Mouse (Mus musculus) lung, postnatal 25 days (tissue): Measurements from ENCODE around the gene Gm17535.
"Not testable (repeated sequence)": the region's sequence is repeated elsewhere in the genome, so short reads cannot be mapped to it uniquely, and the experiment has no call there.

Source experiments
- DNase-seq: peaks from one replicate; pipeline ENCODE4 v3.0.0; 2022; ENCODE audit warnings: low spot score

Gene Gm17535

DNA sequence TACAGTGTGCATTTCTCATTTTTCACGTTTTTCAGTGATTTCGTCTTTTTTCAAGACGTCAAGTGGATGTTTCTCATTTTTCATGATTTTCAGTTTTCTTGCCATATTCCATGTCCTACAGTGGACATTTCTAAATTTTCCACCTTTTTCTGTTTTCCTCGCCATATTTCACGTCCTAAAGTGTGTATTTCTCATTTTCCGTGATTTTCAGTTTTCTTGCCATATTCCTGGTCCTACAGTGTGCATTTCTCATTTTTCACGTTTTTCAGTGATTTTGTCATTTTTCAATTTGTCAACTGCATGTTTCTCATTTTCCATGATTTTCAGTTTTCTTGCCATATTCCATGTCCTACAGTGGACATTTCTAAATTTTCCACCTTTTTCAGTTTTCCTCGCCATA, at the start of gene Gm17535:
Gene Gm17535 (plus strand): TSS at position 301 of the 400 bp plus-strand sequence.
- DNase-seq, result not testable (repeated sequence)

- DNase-seq, result not testable (repeated sequence)
These were observed 33.9 kb upstream of the Gm17535 start, which contains the start of gene Gm10722 for GRCm38 (mm10) chr9:3000445-3000972. Gene Gm10722, plus strand, starts transcription at chr9:3000922.

DNA sequence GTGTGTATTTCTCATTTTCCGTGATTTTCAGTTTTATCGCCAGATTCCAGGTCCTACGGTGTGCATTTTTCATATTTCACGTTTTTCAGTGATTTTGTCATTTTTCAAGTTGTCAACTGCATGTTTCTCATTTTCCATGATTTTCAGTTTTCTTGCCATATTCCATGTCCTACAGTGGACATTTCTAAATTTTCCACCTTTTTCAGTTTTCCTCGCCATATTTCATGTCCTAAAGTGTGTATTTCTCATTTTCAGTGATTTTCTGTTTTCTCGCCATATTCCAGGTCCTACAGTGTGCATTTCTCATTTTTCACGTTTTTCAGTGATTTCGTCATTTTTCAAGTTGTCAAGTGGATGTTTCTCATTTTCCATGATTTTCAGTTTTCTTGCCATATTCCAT, 33.4 kb upstream of the Gm17535 start:
- peak; percentile 31 for DNase-seq

GRCm38 (mm10) chr9:3001948-3002659, 32.3 kb upstream of the Gm17535 start:
- peak; percentile 100 for DNase-seq

GRCm38 (mm10) chr9:3002794-3003396, 31.5 kb upstream of the Gm17535 start, which contains the start of gene Gm11168:
Gene Gm11168, plus strand, starts transcription at chr9:3003346.
- peak; percentile 3 for DNase-seq

GRCm38 (mm10) chr9:3006179-3006578, 28.2 kb upstream of the Gm17535 start:
- not testable (repeated sequence) for DNase-seq

DNA sequence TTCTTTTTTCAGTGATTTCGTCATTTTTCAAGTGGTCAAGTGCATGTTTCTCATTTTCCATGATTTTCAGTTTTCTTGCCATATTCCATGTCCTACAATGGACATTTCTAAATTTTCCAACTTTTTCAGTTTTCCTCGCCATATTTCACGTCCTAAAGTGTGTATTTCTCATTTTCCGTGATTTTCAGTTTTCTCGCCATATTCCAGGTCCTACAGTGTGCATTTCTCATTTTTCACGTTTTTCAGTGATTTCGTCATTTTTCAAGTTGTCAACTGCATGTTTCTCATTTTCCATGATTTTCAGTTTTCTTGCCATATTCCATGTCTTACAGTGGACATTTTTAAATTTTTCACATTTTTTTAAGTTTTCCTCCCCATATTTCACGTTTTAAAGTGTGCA, 27.8 kb upstream of the Gm17535 start:
- peak; percentile 89 for DNase-seq

- not testable (repeated sequence) for DNase-seq
These were observed 27.1 kb upstream of the Gm17535 start for GRCm38 (mm10) chr9:3007272-3007671.

DNA sequence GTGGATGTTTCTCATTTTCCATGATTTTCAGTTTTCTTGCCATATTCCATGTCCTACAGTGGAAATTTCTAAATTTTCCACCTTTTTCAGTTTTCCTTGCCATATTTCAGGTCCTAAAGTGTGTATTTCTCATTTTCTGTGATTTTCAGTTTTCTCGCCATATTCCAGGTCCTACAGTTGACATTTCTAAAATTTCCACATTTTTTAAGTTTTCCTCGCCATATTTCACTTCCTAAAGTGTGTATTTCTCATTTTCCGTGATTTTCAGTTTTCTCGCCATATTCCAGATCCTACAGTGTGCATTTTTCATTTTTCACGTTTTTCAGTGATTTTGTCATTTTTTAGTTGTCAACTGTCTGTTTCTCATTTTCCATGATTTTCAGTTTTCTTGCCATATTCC, 25.1 kb upstream of the Gm17535 start:
- DNase-seq, result not testable (repeated sequence)

- DNase-seq, result not testable (repeated sequence)
These were observed 22.3 kb upstream of the Gm17535 start for GRCm38 (mm10) chr9:3012054-3012621.

DNA sequence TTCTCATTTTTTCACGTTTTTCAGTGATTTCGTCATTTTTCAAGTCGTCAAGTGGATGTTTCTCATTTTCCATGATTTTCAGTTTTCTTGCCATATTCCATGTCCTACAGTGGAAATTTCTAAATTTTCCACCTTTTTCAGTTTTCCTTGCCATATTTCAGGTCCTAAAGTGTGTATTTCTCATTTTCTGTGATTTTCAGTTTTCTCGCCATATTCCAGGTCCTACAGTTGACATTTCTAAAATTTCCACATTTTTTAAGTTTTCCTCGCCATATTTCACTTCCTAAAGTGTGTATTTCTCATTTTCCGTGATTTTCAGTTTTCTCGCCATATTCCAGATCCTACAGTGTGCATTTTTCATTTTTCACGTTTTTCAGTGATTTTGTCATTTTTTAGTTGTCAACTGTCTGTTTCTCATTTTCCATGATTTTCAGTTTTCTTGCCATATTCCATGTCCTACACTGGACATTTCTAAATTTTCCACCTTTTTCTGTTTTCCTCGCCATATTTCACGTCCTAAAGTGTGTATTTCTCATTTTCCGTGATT, 21.6 kb upstream of the Gm17535 start, which contains the start of gene Gm10721:
Gene Gm10721 (plus strand): TSS at position 408 of the 547 bp plus-strand sequence.
- not testable (repeated sequence) for DNase-seq

- not testable (repeated sequence) for DNase-seq
These were observed 19.0 kb upstream of the Gm17535 start, which contains the start of gene Gm10720 for GRCm38 (mm10) chr9:3015354-3015753. Gene Gm10720, plus strand, starts transcription at chr9:3015654.

- peak; percentile 5 for DNase-seq
These were observed 18.5 kb upstream of the Gm17535 start for GRCm38 (mm10) chr9:3015896-3016295.

- not testable (repeated sequence) for DNase-seq
These were observed 17.3 kb upstream of the Gm17535 start, which contains the start of gene Gm10719 for GRCm38 (mm10) chr9:3017108-3017507. Gene Gm10719, plus strand, starts transcription at chr9:3017408.

DNA sequence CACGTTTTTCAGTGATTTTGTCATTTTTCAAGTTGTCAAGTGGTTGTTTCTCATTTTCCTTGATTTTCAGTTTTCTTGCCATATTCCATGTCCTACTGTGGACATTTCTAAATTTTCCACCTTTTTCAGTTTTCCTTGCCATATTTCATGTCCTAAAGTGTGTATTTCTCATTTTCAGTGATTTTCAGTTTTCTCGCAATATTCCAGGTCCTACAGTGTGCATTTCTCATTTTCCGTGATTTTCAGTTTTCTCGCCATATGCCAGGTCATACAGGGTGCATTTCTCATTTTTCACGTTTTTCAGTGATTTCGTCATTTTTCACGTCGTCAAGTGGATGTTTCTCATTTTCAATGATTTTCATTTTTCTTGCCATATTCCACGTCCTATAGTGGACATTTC, 15.5 kb upstream of the Gm17535 start:
- DNase-seq, result not testable (repeated sequence)

DNA sequence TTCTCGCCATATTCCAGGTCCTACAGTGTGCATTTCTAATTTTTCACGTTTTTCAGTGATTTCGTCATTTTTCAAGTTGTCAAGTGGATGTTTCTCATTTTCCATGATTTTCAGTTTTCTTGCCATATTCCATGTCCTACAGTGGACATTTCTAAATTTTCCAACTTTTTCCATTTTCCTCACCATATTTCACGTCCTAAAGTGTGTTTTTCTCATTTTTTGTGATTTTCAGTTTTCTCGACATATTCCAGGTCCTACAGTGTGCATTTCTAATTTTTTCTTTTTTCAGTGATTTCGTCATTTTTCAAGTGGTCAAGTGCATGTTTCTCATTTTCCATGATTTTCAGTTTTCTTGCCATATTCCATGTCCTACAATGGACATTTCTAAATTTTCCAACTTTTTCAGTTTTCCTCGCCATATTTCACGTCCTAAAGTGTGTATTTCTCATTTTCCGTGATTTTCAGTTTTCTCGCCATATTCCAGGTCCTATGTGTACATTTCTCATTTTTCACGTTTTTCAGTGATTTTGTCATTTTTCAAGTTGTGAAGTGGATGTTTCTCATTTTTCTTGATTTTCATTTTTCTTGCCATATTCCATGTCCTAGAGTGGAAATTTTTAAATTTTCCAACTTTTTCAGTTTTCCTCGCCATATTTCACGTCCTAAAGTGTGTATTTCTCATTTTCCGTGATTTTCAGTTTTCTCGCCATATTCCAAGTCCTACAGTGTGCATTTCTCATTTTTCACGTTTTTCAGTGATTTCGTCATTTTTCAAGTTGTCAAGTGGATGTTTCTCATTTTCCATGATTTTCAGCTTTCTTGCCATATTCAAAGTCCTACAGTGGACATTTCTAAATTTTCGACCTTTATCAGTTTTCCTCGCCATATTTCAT, 14.3 kb upstream of the Gm17535 start:
- DNase-seq, result peak; percentile 87

- DNase-seq, result peak; percentile 87
These were observed 11.9 kb upstream of the Gm17535 start for GRCm38 (mm10) chr9:3022316-3023008.

- peak; percentile 50 for DNase-seq
These were observed 11.0 kb upstream of the Gm17535 start, which contains the start of gene Gm10718 for GRCm38 (mm10) chr9:3023312-3023984. Gene Gm10718, plus strand, starts transcription at chr9:3023547.

DNA sequence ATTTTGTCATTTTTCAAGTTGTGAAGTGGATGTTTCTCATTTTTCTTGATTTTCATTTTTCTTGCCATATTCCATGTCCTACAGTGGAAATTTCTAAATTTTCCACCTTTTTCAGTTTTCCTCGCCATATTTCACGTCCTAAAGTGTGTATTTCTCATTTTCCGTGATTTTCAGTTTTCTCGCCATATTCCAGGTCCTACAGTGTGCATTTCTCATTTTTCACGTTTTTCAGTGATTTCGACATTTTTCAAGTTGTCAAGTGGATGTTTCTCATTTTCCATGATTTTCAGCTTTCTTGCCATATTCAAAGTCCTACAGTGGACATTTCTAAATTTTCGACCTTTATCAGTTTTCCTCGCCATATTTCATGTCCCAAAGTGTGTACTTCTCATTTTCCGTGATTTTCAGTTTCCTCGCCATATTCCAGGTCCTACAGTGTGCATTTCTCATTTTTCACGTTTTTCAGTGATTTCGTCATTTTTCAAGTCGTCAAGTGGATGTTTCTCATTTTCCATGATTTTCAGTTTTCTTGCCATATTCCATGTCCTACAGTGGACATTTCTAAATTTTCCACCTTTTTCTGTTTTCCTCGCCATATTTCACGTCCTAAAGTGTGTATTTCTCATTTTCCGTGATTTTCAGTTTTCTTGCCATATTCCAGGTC, 10.3 kb upstream of the Gm17535 start:
- peak; percentile 79 for DNase-seq
